Mouse (Mus musculus) hindbrain, embryonic 10.5 days (tissue): ENCODE results near the gene Txndc2. TPM values are rescaled to one million over a fixed set of nuclear protein-coding genes. Genes with fewer than 3 reads are reported as not detected.

Experiments
- DNase-seq: peaks from one replicate; pipeline ENCODE4 v3.0.0-alpha.2; 2017; ENCODE audit warnings: low spot score
- H3K27ac ChIP-seq: fragments of 300-500 bp; sonication (generic); 2 replicates; pipeline ENCODE4 v1.5.1; 2016; ENCODE audit warnings: mild to moderate bottlenecking, moderate library complexity
- H3K27me3 ChIP-seq: fragments of 300-500 bp; sonication (generic); 2 replicates; pipeline ENCODE4 v1.6.1; 2016; ENCODE audit warnings: mild to moderate bottlenecking; ENCODE audit not compliant: poor library complexity, insufficient read depth, severe bottlenecking
- H3K36me3 ChIP-seq: fragments of 300-500 bp; sonication (generic); 2 replicates; pipeline ENCODE4 v1.6.1; 2016; ENCODE audit warnings: mild to moderate bottlenecking, moderate library complexity
- H3K4me1 ChIP-seq: fragments of 300-500 bp; sonication (generic); replicated peaks from 2 replicates; pipeline ENCODE4 v1.6.1; 2016; ENCODE audit warnings: mild to moderate bottlenecking
- H3K4me3 ChIP-seq: fragments of 300-500 bp; sonication (generic); 2 replicates; pipeline ENCODE4 v1.5.1; 2016; ENCODE audit warnings: mild to moderate bottlenecking, moderate library complexity
- H3K9me3 ChIP-seq: fragments of 300-500 bp; sonication (generic); 2 replicates; pipeline ENCODE4 v1.6.1; 2016; ENCODE audit warnings: mild to moderate bottlenecking, moderate library complexity
- WGBS: fragments of 180-500 bp; shearing (Covaris S2); methylation state at CpG from one replicate; pipeline ENCODE4 v1.1.7; 2016; 5-methylcytosine and 5-hydroxymethylcytosine counted together
- polyA plus RNA-seq: library from polyadenylated mRNA; unstranded; fragments of >200 nt; fragmentation: Nextera tagmentation; extraction: Ambion mirVana; gene quantifications from 2 replicates; pipeline ENCODE4 v1.2.1, GENCODE M21; 2016

Gene Txndc2
- polyA plus RNA-seq, 1 experiment from 2014 or later: 0.17 TPM

DNA sequence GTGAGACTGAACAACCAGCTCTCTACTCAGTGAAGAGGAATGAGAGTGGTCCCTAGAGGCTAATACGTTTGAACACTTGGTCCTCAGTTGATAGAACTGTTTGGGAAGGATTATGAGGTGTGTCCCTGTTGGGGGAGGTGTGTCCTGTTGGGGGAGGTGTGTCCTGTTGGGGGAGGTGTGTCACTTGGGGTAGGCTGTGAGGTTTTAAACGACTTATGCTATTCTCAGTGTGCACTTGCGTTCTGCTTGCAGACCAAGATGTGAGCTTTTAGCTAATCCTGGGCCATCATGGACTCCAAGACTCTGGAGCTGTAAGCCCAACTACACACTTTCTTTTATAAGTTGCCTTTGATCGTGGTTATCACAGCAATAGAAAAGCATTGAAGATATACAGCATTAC, 27.1 kb upstream of the Txndc2 start:
- H3K4me3 ChIP-seq: no peak overlapping the region
- no peak for DNase-seq
- no peaks in the 10 kb centered on the region for H3K27me3 ChIP-seq
- 88% methylated on average over 4 of the region's 4 CpGs for WGBS
- H3K4me1 ChIP-seq: no peaks in the 10 kb centered on the region
- 0 out of 2 replicates have a peak, but pooled peaks cover 2% of the 10 kb centered on the region for H3K9me3 ChIP-seq
- no peak overlapping the region for H3K27ac ChIP-seq
- peaks cover 9% of the 10 kb centered on the region; the same call in 1 of the 2 replicates for H3K36me3 ChIP-seq

DNA sequence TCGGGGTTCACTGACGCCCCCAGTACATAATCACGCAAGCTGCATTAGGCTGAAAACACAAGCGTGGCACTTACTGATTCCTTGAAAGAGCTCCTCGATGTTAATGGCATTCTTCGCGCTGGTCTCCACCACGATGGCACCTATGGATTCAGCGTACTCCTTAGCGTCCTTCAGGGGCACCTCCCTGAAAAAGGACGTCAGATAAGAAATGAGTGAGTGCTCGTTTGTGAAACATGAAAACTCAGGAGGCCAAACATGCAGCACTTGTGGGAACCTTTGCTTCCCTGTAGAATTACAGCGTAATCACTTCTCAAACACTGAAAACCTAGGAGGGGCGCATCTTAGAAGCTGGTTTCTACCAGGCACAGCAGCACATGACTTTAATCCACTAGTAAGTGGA, 25.8 kb upstream of the Txndc2 start:
- Histone ChIP-seq H3K27ac (no peak overlapping the region), H3K27me3 (no peaks in the 10 kb centered on the region), H3K36me3 (peaks cover 9% of the 10 kb centered on the region; the same call in 1 of the 2 replicates), H3K4me3 (no peak overlapping the region), H3K9me3 (0 out of 2 replicates have a peak, but pooled peaks cover under 1% of the 10 kb centered on the region), H3K4me1 (0 out of 2 replicates have a peak, but pooled peaks cover 4% of the 10 kb centered on the region)
- no peak for DNase-seq
- 93% methylated on average over 14 of the region's 14 CpGs for WGBS

DNA sequence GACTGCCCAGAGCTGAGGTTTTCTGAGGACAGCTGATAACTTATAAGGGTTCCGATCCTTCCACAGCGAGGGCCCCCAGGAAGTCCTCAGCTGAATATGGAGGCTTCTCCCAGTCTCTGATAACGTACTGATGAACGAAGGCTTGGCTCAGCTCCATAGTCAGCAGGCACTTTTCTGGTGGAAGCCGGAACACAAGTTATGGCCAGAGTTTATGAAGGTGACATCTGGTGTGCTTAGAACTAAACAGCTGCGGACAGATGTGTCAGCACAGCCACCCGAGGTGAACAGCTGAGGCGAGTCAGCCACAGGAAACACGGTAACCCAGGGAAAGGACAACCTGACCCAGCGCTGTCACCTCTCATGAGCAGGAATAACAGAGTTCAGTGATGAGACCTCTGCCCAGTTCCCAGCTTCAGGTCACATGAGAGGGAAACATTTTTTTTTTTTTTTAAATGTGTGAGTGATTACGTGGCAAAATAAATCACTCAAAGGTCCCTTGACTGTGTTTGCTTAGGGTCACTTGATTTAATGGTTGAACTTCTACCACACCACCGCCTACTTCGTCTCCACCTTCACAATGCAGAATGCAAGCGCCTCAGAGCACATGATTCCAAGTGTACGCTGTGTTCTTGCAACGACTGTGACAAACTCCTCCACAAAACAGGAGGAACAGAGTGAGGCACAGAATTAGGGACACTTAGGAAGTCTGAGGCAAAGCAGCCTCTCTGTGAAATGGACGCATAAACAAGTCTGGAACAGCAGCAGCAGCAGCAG, 24.6 kb upstream of the Txndc2 start:
- DNase-seq: no peak
- no peak overlapping the region for H3K27ac ChIP-seq
- no peak overlapping the region for H3K4me3 ChIP-seq
- H3K4me1 ChIP-seq: 0 out of 2 replicates have a peak, but pooled peaks cover 4% of the 10 kb centered on the region
- no peaks in the 10 kb centered on the region for H3K27me3 ChIP-seq
- WGBS: 84% methylated on average over 17 of the region's 17 CpGs
- no peaks in the 10 kb centered on the region for H3K9me3 ChIP-seq
- peaks cover 14% of the 10 kb centered on the region for H3K36me3 ChIP-seq

- H3K27ac ChIP-seq: no peak overlapping the region
- no peak overlapping the region for H3K4me3 ChIP-seq
- WGBS: 89% methylated on average over 12 of the region's 12 CpGs
- H3K4me1 ChIP-seq: 0 out of 2 replicates have a peak, but pooled peaks cover 4% of the 10 kb centered on the region
- H3K27me3 ChIP-seq: no peaks in the 10 kb centered on the region
- H3K36me3 ChIP-seq: peaks cover 14% of the 10 kb centered on the region
- H3K9me3 ChIP-seq: no peaks in the 10 kb centered on the region
- DNase-seq: no peak
Measured at GRCm38 (mm10) chr17:65665786-65666387, 23.9 kb upstream of the Txndc2 start.

GRCm38 (mm10) chr17:65663329-65664078, 21.5 kb upstream of the Txndc2 start:
- 82% methylated on average over 14 of the region's 14 CpGs for WGBS
- Histone ChIP-seq H3K9me3 (no peaks in the 10 kb centered on the region), H3K4me1 (0 out of 2 replicates have a peak, but pooled peaks cover 4% of the 10 kb centered on the region), H3K36me3 (peaks cover 14% of the 10 kb centered on the region), H3K4me3 (no peak overlapping the region), H3K27ac (no peak overlapping the region; the same call in 1 of the 2 replicates), H3K27me3 (no peaks in the 10 kb centered on the region)
- DNase-seq: no peak

GRCm38 (mm10) chr17:65662662-65663061, 20.7 kb upstream of the Txndc2 start:
- Histone ChIP-seq H3K4me3 (no peak overlapping the region), H3K9me3 (no peaks in the 10 kb centered on the region), H3K36me3 (peaks cover 14% of the 10 kb centered on the region), H3K4me1 (0 out of 2 replicates have a peak, but pooled peaks cover 4% of the 10 kb centered on the region), H3K27me3 (no peaks in the 10 kb centered on the region), H3K27ac (no peak overlapping the region)
- WGBS: 92% methylated on average over 3 of the region's 3 CpGs
- DNase-seq: no peak

- H3K4me1 ChIP-seq: no peaks in the 10 kb centered on the region
- H3K4me3 ChIP-seq: no peak overlapping the region
- H3K9me3 ChIP-seq: no peaks in the 10 kb centered on the region
- 87% methylated on average over 2 of the region's 2 CpGs for WGBS
- H3K27ac ChIP-seq: no peak overlapping the region
- H3K27me3 ChIP-seq: no peaks in the 10 kb centered on the region
- peaks cover 4% of the 10 kb centered on the region for H3K36me3 ChIP-seq
- no peak for DNase-seq
Measured at GRCm38 (mm10) chr17:65658416-65658815, 16.4 kb upstream of the Txndc2 start.

GRCm38 (mm10) chr17:65657958-65658357, 16.0 kb upstream of the Txndc2 start:
- Histone ChIP-seq H3K9me3 (no peaks in the 10 kb centered on the region), H3K27ac (no peak overlapping the region), H3K4me3 (no peak overlapping the region), H3K4me1 (no peaks in the 10 kb centered on the region), H3K36me3 (peaks cover 7% of the 10 kb centered on the region), H3K27me3 (no peaks in the 10 kb centered on the region)
- no peak for DNase-seq
- 89% methylated on average over 9 of the region's 9 CpGs for WGBS

DNA sequence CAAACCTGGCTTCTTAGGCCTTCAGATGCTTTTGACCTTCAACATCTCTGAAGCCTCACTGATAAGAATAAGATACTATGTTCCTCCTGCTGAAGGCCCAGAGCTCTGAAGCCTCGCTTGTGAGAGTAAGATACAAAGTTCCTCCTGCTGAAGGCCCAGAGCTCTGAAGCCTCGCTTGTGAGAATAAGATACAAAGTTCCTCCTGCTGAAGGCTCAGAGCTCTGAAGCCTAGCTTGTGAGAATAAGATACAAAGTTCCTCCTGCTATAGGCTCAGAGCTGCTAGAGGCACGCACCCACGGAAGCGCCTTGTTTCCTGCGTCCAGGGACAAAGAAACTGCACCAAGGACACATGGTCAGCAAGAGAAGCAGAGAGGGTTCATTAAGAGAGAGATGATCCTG, 14.8 kb upstream of the Txndc2 start:
- peaks cover 17% of the 10 kb centered on the region for H3K36me3 ChIP-seq
- H3K9me3 ChIP-seq: no peaks in the 10 kb centered on the region
- no peak for DNase-seq
- H3K27me3 ChIP-seq: no peaks in the 10 kb centered on the region
- 95% methylated on average over 6 of the region's 6 CpGs for WGBS
- no peaks in the 10 kb centered on the region for H3K4me1 ChIP-seq
- H3K4me3 ChIP-seq: no peak overlapping the region
- no peak overlapping the region for H3K27ac ChIP-seq

DNA sequence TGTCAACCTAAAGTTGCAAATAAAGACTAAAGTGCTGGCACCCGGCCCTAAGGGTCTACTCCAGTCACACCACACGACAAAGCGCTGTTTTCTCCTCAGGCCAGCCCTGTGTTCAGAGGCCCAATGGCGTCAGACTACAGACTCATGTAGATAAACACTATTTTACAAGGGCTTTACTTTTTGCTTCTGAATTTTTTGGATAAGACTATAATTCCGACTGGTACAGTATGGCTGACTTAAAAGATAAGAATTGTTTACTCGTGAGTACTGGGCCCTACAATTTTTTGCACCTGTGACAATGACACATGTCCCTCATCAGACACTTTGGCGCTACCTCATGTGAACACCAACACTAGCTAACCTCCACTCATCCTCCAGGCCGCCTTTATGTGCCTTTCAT, 14.1 kb upstream of the Txndc2 start:
- Histone ChIP-seq H3K36me3 (peaks cover 17% of the 10 kb centered on the region; the same call in 1 of the 2 replicates), H3K9me3 (no peaks in the 10 kb centered on the region), H3K27me3 (no peaks in the 10 kb centered on the region), H3K27ac (no peak overlapping the region), H3K4me3 (no peak overlapping the region), H3K4me1 (no peaks in the 10 kb centered on the region)
- DNase-seq: no peak
- 84% methylated on average over 8 of the region's 8 CpGs for WGBS

DNA sequence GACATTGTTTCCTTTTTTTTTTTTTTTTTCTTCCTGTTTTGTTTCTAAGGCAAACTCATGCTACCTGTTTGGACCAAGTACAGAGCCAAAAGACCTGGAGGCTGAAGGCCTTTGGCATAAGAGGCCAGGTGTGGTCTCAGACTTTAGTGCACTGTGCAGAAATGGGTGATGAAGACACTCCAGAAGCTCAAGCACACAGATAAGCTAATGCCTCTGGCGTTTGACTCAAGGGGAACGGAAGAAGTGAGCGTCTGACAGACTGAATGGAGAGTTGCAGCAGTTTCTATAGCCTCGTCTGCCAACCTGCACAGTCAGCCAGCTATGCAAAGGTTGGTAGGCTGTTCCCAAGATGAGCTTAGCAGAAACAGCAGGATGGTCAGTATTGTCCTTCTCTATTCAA, 13.6 kb upstream of the Txndc2 start:
- Histone ChIP-seq H3K4me1 (no peaks in the 10 kb centered on the region), H3K27me3 (no peaks in the 10 kb centered on the region), H3K27ac (no peak overlapping the region), H3K36me3 (peaks cover 17% of the 10 kb centered on the region; the same call in 1 of the 2 replicates), H3K4me3 (no peak overlapping the region), H3K9me3 (no peaks in the 10 kb centered on the region)
- WGBS: 68% methylated on average over 4 of the region's 4 CpGs
- DNase-seq: no peak

GRCm38 (mm10) chr17:65650598-65650997, 8.6 kb upstream of the Txndc2 start:
- H3K27ac ChIP-seq: no peak overlapping the region
- H3K4me1 ChIP-seq: peaks cover 10% of the 10 kb centered on the region; the same call in 1 of the 2 replicates
- 94% methylated on average over 6 of the region's 6 CpGs for whole genome bisulfite sequencing
- H3K4me3 ChIP-seq: no peak overlapping the region
- no peaks in the 10 kb centered on the region for H3K9me3 ChIP-seq
- peaks cover 21% of the 10 kb centered on the region; the same call in 1 of the 2 replicates for H3K36me3 ChIP-seq
- no peaks in the 10 kb centered on the region for H3K27me3 ChIP-seq
- DNase-seq: no peak
